Mouse (Mus musculus): ENCODE results near the gene Myo1d. TPM values are rescaled to one million over a fixed set of nuclear protein-coding genes. Genes with fewer than 3 reads are reported as not detected.
A peak's percentile ranks its signal among the peaks of the same experiment; 100 is the strongest.

Gene Myo1d
- polyA plus RNA-seq, 1 experiment from 2014 or later = 50.1 TPM

GRCm38 (mm10) chr11:80498328-80499070 is 281.3 kb downstream of the Myo1d start:
- Histone ChIP-seq H3K27ac (ENCODE audit: low read depth) (no peak overlapping the region), H3K4me3 (ENCODE audit: low read depth, low read length) (no peak overlapping the region)

GRCm38 (mm10) chr11:80497225-80497919 is 282.5 kb downstream of the Myo1d start:
- 75% methylated on average over 10 of the region's 10 CpGs for WGBS
- DNase-seq (ENCODE audit: low spot score) = no peak
- H3K4me1 ChIP-seq (replicated peaks; ENCODE audit: control insufficient read depth, insufficient read depth, low read length) = peaks cover 4% of the 10 kb centered on the region; the same call in 1 of the 2 replicates
- H3K27me3 ChIP-seq (replicated peaks; ENCODE audit: control insufficient read depth, insufficient read depth, low read length) = no peaks in the 10 kb centered on the region
- no peak overlapping the region for H3K4me2 ChIP-seq (ENCODE audit: low read length)
- no peak overlapping the region for H3K27ac ChIP-seq (ENCODE audit: low read depth)
- H3K9me3 ChIP-seq (ENCODE audit: control insufficient read depth, low read length) = no peaks in the 10 kb centered on the region
- no peak overlapping the region for H3K4me3 ChIP-seq (ENCODE audit: low read depth, low read length)
- ATAC-seq (replicated peaks; ENCODE audit: low FRiP score, low TSS enrichment, low read depth) = no peak
- no peak overlapping the region for H3K9ac ChIP-seq (ENCODE audit: low read length)
- H3K36me3 ChIP-seq (ENCODE audit: control insufficient read depth, insufficient read depth, low read length) = no peaks in the 10 kb centered on the region

More at GRCm38 (mm10) chr11:80498328-80499070, 281.3 kb downstream of the Myo1d start:
- no peak for ATAC-seq (replicated peaks; ENCODE audit: low FRiP score, low TSS enrichment, low read depth)
- no peak overlapping the region for H3K9ac ChIP-seq (ENCODE audit: low read length)
- no peak overlapping the region; the same call in 1 of the 2 replicates for H3K4me2 ChIP-seq (ENCODE audit: low read length)
- no peaks in the 10 kb centered on the region for H3K9me3 ChIP-seq (ENCODE audit: control insufficient read depth, low read length)
- peaks cover 4% of the 10 kb centered on the region; the same call in 1 of the 2 replicates for H3K4me1 ChIP-seq (replicated peaks; ENCODE audit: control insufficient read depth, insufficient read depth, low read length)
- 57% methylated on average over 11 of the region's 11 CpGs for WGBS
- no peak for DNase-seq (ENCODE audit: low spot score)
- no peaks in the 10 kb centered on the region for H3K27me3 ChIP-seq (replicated peaks; ENCODE audit: control insufficient read depth, insufficient read depth, low read length)
- H3K36me3 ChIP-seq (ENCODE audit: control insufficient read depth, insufficient read depth, low read length) = no peaks in the 10 kb centered on the region

- Histone ChIP-seq H3K9ac (ENCODE audit: low read length) (no peak overlapping the region), H3K36me3 (ENCODE audit: control insufficient read depth, insufficient read depth, low read length) (no peaks in the 10 kb centered on the region), H3K4me1 (replicated peaks; ENCODE audit: control insufficient read depth, insufficient read depth, low read length) (peaks cover 4% of the 10 kb centered on the region; the same call in 1 of the 2 replicates), H3K9me3 (ENCODE audit: control insufficient read depth, low read length) (no peaks in the 10 kb centered on the region), H3K4me3 (ENCODE audit: low read depth, low read length) (no peak overlapping the region), H3K27ac (ENCODE audit: low read depth) (no peak overlapping the region), H3K27me3 (replicated peaks; ENCODE audit: control insufficient read depth, insufficient read depth, low read length) (no peaks in the 10 kb centered on the region), H3K4me2 (ENCODE audit: low read length) (no peak overlapping the region)
- 88% methylated on average over 1 of the region's 1 CpGs for WGBS
- ATAC-seq (replicated peaks; ENCODE audit: low FRiP score, low TSS enrichment, low read depth) (no peak), DNase-seq (ENCODE audit: low spot score) (no peak)
Observed at GRCm38 (mm10) chr11:80496640-80497039, 283.2 kb downstream of the Myo1d start.

GRCm38 (mm10) chr11:80495972-80496371 is 283.9 kb downstream of the Myo1d start:
- no peak for ATAC-seq (replicated peaks; ENCODE audit: low FRiP score, low TSS enrichment, low read depth)
- Histone ChIP-seq H3K9me3 (ENCODE audit: control insufficient read depth, low read length) (no peaks in the 10 kb centered on the region), H3K36me3 (ENCODE audit: control insufficient read depth, insufficient read depth, low read length) (no peaks in the 10 kb centered on the region), H3K27ac (ENCODE audit: low read depth) (no peak overlapping the region), H3K4me3 (ENCODE audit: low read depth, low read length) (no peak overlapping the region), H3K27me3 (replicated peaks; ENCODE audit: control insufficient read depth, insufficient read depth, low read length) (no peaks in the 10 kb centered on the region), H3K9ac (ENCODE audit: low read length) (no peak overlapping the region), H3K4me1 (replicated peaks; ENCODE audit: control insufficient read depth, insufficient read depth, low read length) (peaks cover 4% of the 10 kb centered on the region; the same call in 1 of the 2 replicates), H3K4me2 (ENCODE audit: low read length) (no peak overlapping the region)
- 94% methylated on average over 6 of the region's 6 CpGs for WGBS
- DNase-seq (ENCODE audit: low spot score) = no peak

- Histone ChIP-seq H3K4me2 (ENCODE audit: low read length) (no peak overlapping the region), H3K36me3 (ENCODE audit: control insufficient read depth, insufficient read depth, low read length) (no peaks in the 10 kb centered on the region), H3K9ac (ENCODE audit: low read length) (no peak overlapping the region), H3K27me3 (replicated peaks; ENCODE audit: control insufficient read depth, insufficient read depth, low read length) (no peaks in the 10 kb centered on the region), H3K9me3 (ENCODE audit: control insufficient read depth, low read length) (no peaks in the 10 kb centered on the region), H3K27ac (ENCODE audit: low read depth) (no peak overlapping the region), H3K4me1 (replicated peaks; ENCODE audit: control insufficient read depth, insufficient read depth, low read length) (peaks cover 4% of the 10 kb centered on the region; the same call in 1 of the 2 replicates), H3K4me3 (ENCODE audit: low read depth, low read length) (no peak overlapping the region)
- ATAC-seq (replicated peaks; ENCODE audit: low FRiP score, low TSS enrichment, low read depth) (no peak), DNase-seq (ENCODE audit: low spot score) (no peak)
- WGBS = 79% methylated on average over 9 of the region's 9 CpGs
Observed at GRCm38 (mm10) chr11:80494852-80495251, 285.0 kb downstream of the Myo1d start.

- Histone ChIP-seq H3K36me3 (ENCODE audit: control insufficient read depth, insufficient read depth, low read length) (no peaks in the 10 kb centered on the region), H3K4me2 (ENCODE audit: low read length) (no peak overlapping the region), H3K9ac (ENCODE audit: low read length) (no peak overlapping the region), H3K9me3 (ENCODE audit: control insufficient read depth, low read length) (no peaks in the 10 kb centered on the region), H3K4me3 (ENCODE audit: low read depth, low read length) (no peak overlapping the region), H3K4me1 (replicated peaks; ENCODE audit: control insufficient read depth, insufficient read depth, low read length) (0 out of 2 replicates have a peak, but pooled peaks cover 3% of the 10 kb centered on the region), H3K27me3 (replicated peaks; ENCODE audit: control insufficient read depth, insufficient read depth, low read length) (no peaks in the 10 kb centered on the region), H3K27ac (ENCODE audit: low read depth) (no peak overlapping the region)
- DNase-seq (ENCODE audit: low spot score) = no peak
- ATAC-seq (replicated peaks; ENCODE audit: low FRiP score, low TSS enrichment, low read depth) = no peak
- 90% methylated on average over 5 of the region's 5 CpGs for WGBS
Observed at GRCm38 (mm10) chr11:80493186-80493585, 286.6 kb downstream of the Myo1d start.

GRCm38 (mm10) chr11:80490831-80491230 is 289.0 kb downstream of the Myo1d start:
- ATAC-seq (replicated peaks; ENCODE audit: low FRiP score, low TSS enrichment, low read depth) = 0 out of 2 replicates have a peak, but pooled peaks have one; percentile 47
- Histone ChIP-seq H3K27ac (ENCODE audit: low read depth) (no peak overlapping the region), H3K36me3 (ENCODE audit: control insufficient read depth, insufficient read depth, low read length) (no peaks in the 10 kb centered on the region), H3K9ac (ENCODE audit: low read length) (no peak overlapping the region), H3K4me3 (ENCODE audit: low read depth, low read length) (no peak overlapping the region), H3K4me2 (ENCODE audit: low read length) (no peak overlapping the region), H3K4me1 (replicated peaks; ENCODE audit: control insufficient read depth, insufficient read depth, low read length) (0 out of 2 replicates have a peak, but pooled peaks cover 3% of the 10 kb centered on the region), H3K9me3 (ENCODE audit: control insufficient read depth, low read length) (no peaks in the 10 kb centered on the region), H3K27me3 (replicated peaks; ENCODE audit: control insufficient read depth, insufficient read depth, low read length) (no peaks in the 10 kb centered on the region)
- no peak for DNase-seq (ENCODE audit: low spot score)
- WGBS = 70% methylated on average over 10 of the region's 10 CpGs

GRCm38 (mm10) chr11:80489882-80490196 is 290.0 kb downstream of the Myo1d start:
- H3K27ac ChIP-seq (ENCODE audit: low read depth) = no peak overlapping the region
- no peaks in the 10 kb centered on the region for H3K27me3 ChIP-seq (replicated peaks; ENCODE audit: control insufficient read depth, insufficient read depth, low read length)
- H3K4me1 ChIP-seq (replicated peaks; ENCODE audit: control insufficient read depth, insufficient read depth, low read length) = 0 out of 2 replicates have a peak, but pooled peaks cover 3% of the 10 kb centered on the region
- no peak overlapping the region for H3K4me2 ChIP-seq (ENCODE audit: low read length)
- no peak overlapping the region for H3K9ac ChIP-seq (ENCODE audit: low read length)
- no peaks in the 10 kb centered on the region for H3K9me3 ChIP-seq (ENCODE audit: control insufficient read depth, low read length)
- ATAC-seq (replicated peaks; ENCODE audit: low FRiP score, low TSS enrichment, low read depth) (no peak), DNase-seq (ENCODE audit: low spot score) (no peak)
- 39% methylated on average over 5 of the region's 5 CpGs for WGBS
- H3K36me3 ChIP-seq (ENCODE audit: control insufficient read depth, insufficient read depth, low read length) = no peaks in the 10 kb centered on the region
- H3K4me3 ChIP-seq (ENCODE audit: low read depth, low read length) = no peak overlapping the region

All from intestine, embryonic 14.5 days (tissue).